Mouse (Mus musculus) cerebellum, adult 2 months (tissue): ENCODE data around the gene Mt3.

Experiments
- CTCF ChIP-seq: fragments of 200-500 bp; IDR thresholded peaks from 2 replicates; pipeline ENCODE4 v1.5.1; 2011; ENCODE audit warnings: low read depth, mild to moderate bottlenecking, control low read depth, low read length, moderate library complexity, borderline replicate concordance; ENCODE audit not compliant: insufficient read depth
- POLR2A ChIP-seq: fragments of 200-500 bp; IDR thresholded peaks from 2 replicates; pipeline ENCODE4 v1.6.1; 2011; ENCODE audit warnings: low read length, control low read depth, borderline replicate concordance; ENCODE audit not compliant: insufficient read depth

DNA sequence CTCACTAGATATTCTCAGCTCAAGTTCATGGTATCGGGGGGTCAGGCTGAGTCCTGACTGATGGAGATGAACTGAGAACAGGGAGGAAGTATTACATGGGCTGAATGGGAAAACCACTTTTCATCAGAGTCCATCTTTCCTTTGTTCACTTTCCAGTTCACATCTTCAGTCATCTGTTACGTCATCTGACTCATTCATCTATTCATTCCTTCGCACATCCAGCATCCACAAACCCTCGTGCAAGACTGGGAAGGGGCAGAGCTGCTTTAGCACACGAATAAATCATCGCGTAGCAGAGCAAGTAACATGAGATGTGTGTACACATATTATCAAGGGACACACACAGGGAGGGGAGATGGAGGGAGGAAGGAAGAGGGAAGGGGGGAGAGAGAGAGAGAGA, 16.2 kb upstream of the Mt3 start:
- TF ChIP-seq CTCF: no peak
- TF ChIP-seq POLR2A: no peak
